Mouse (Mus musculus): ENCODE measurements around the gene 4632433K11Rik. TPM values are rescaled to one million over a fixed set of nuclear protein-coding genes. Genes with fewer than 3 reads are reported as not detected.

Gene 4632433K11Rik
- polyA plus RNA-seq, 1 experiment from 2014 or later = not detected

DNA sequence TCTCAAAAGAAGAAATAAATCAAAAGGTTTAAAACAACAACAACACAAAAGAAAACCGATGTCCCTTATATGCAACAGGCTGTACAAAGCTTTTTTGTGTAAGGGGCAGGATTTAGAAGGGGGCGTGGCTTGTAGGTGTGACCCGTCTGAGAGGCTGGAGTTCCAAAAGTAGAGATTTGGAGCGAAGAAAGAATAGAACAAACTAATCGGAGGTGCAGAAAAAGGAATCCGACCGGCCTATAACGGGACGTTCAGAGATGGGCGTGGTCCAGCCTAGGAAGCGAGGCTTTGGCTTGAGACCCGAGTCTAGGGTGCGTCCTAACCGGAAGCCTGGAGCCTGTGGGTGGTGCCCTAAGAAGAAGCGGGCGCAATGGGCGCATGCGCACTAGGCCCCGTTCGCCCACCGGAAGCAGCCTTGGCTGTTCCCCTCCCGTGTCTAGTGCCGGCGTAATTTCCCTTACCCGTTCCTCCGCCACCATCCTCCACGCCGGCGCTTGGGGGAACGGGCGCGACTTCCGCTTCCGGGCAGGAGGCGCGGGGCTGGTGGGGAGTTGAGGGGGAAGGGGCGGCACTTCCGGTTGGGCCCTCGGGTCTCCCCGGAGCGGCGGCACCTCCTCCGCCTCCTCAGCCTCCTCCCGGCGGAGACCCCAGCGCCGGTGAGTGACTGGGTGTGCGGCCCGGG lies 13.8 kb upstream of the 4632433K11Rik start, which contains the start of the genes Zfp865 and Ccdc106:
Gene Zfp865, plus strand, starts transcription at position 377 of the 682 bp plus-strand sequence.
Gene Ccdc106, plus strand, starts transcription at position 554 of the 682 bp plus-strand sequence.
- DNase-seq (ENCODE audit: low spot score) = peak; percentile 99

DNA sequence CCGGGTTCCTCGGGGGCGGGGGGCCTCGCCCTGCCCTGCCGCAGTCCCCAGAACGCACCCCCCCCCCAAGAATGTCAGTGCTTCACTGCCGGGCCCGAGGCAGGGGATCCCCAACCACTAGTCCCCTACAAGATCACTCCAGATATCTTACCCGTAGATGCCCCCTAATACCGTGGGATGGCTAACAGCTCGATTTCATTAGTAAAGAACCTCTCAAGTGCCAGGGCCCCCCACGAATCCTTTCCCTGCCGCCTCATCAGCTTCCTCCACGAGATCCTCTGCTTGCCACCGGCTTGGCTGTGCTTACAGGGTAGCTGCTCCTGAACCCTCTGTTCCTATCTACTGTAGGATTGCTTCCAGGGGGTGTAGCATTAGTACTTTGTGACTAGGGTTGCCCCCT lies 13.2 kb upstream of the 4632433K11Rik start:
- no peak for DNase-seq (ENCODE audit: low spot score)

DNA sequence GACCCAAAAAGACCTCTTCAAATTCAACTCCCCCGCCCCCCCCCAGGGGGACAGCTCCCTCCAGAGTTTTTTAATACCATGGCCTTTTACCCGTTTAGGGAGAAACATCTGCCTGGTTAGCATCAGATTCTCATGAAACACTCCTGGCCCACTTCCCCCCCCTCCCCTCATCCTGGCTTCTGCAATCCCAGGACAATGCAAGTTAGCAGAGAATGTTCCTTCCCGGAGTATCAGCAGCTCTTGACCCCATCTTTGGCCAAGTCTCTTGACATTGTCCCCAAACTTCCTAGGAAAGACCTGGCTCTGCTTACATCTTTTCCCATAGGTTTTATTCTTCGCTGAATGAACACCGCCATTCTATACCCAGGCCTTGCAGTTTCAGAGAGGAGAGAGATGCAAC lies 12.7 kb upstream of the 4632433K11Rik start:
- no peak for DNase-seq (ENCODE audit: low spot score)

DNA sequence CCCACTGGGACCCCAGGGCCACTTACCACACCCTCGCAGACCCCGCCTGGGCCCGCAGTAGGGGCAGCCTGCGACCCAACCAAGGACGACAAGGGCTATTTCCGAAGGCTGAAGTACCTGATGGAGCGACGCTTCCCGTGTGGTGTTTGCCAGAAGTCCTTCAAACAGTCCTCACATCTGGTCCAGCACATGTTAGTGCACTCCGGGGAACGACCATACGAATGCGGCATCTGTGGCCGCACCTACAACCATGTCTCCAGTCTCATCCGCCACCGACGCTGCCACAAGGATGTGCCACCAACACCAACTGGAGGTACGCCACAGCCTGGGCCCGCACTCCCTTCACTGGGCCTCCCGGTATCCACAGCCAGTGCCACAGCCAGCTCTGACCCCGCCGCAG lies 4.4 kb upstream of the 4632433K11Rik start:
- DNase-seq (ENCODE audit: low spot score) = no peak

DNA sequence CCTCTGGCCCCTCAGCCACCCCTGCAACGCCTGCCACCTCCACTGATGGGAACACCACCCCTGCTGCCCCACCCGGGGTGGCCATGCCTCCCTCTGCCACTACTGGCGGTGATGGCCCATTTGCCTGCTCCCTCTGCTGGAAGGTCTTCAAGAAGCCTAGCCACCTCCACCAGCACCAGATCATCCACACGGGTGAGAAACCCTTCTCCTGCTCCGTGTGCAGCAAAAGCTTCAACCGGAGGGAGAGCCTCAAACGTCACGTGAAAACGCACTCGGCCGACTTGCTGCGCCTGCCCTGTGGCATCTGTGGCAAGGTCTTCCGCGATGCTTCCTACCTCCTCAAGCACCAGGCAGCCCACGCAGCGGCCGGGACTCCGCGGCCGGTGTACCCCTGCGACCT lies 4.0 kb upstream of the 4632433K11Rik start:
- no peak for DNase-seq (ENCODE audit: low spot score)

DNA sequence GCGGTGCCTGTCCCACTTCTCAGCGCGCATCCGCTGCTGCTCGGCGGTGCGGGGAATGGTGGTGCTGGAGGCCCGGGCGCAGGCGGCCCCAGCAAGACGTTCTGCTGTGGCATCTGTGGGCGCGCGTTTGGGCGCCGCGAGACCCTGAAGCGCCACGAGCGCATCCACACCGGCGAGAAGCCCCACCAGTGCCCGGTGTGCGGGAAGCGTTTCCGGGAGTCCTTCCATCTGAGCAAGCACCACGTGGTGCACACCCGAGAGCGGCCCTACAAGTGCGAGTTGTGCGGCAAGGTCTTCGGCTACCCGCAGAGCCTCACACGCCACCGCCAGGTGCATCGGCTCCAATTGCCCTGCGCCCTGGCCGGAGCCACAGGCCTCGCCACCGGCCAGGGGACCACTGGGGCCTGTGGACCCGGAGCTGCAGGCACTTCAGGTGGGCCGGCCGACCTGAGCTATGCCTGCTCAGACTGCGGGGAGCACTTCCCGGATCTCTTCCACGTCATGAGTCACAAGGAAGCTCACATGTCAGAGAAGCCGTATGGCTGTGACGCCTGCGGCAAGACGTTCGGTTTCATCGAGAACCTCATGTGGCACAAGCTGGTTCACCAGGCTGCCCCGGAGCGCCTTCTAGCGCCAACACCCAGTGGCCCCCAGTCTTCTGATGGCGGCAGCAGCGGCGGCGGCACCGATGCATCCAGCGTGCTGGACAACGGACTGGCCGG lies 3.2 kb upstream of the 4632433K11Rik start:
- DNase-seq (ENCODE audit: low spot score) = no peak

DNA sequence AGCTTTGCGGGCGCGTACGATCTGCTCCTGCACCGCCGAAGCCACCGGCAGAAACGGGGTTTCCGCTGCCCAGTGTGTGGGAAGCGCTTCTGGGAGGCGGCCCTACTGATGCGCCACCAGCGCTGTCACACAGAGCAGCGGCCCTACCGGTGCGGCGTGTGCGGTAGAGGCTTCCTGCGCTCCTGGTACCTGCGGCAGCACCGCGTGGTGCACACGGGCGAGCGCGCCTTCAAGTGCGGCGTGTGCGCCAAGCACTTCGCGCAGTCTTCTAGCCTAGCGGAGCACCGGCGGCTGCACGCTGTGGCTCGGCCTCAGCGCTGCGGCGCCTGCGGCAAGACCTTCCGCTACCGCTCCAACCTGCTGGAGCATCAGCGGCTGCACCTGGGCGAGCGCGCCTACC lies 2.4 kb upstream of the 4632433K11Rik start:
- no peak for DNase-seq (ENCODE audit: low spot score)

DNA sequence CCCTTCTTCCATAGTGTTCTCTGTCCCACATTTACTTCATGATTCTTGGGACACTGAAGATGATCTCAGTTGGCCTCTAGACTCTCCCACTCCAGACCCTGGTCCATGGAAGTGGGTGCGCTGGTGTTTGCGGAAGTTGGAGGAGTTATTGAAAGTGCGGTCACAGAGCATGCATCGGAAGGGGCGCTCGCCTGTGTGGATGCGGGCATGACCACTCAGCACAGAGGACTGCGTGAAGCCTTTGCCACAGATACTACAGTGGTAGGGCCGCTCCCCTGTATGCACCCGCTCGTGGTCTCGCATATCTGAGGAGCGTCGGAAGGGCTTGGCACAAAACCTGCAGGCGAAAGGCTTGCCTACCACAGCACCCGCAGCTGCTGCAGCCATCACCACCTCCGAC lies 1.7 kb downstream of the 4632433K11Rik start:
- DNase-seq (ENCODE audit: low spot score) = no peak

DNA sequence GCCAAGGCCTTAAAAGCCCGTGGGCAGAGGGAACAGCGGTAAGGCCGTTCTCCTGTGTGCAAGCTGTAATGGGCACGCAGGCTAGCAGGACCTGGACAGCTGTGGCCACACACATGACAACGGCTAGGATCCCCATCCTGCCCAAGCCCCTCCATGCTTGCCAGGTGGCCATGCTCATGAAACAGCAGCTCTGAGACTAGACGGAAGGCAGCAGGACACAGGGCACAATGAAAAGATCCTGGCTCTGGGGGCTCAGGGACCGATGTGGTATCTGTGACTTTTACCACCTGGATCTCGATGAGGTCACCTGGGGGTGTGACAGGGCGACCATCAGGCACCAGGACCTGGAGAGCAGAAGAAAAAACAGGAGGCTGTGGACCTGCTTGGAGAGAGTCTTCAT lies 2.2 kb downstream of the 4632433K11Rik start:
- no peak for DNase-seq (ENCODE audit: low spot score)

DNA sequence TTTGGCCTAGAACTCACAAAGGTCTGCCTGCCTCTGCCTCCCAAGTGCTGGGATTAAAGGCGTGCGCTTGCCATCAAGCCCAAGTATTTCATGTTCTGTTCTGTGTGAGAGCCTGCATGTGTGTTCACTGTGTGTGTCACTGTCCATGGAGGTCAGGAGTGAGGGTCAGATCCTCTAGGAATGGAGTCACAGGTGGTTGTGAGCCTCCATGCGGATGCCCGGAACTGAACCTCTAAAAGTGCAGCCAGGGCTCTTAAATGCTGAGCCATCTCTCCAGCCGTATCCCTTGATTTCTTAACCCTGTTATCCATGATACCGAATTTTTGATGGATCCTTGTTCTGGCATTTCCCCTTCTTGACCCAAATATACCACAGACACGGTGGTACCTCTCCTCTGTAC lies 3.1 kb downstream of the 4632433K11Rik start:
- no peak for DNase-seq (ENCODE audit: low spot score)

DNA sequence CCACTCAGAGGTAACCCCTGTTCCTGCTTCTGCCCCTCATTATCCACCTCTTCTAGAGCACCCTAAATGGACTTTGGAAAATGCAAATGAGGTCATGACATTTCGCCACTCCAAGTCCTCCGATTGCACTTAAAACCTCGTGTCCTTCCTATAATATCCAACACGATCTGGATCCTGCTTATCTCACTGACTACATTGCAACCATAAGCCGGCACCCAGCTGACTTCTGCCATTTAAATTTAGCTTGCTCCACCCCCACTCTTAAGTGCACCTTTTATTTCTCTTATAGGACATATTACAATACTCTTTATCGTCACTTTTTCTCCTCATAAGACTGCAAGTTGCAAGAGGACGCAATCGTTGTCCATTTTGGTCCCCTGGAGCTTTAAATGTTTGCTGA lies 3.5 kb downstream of the 4632433K11Rik start:
- no peak for DNase-seq (ENCODE audit: low spot score)

DNA sequence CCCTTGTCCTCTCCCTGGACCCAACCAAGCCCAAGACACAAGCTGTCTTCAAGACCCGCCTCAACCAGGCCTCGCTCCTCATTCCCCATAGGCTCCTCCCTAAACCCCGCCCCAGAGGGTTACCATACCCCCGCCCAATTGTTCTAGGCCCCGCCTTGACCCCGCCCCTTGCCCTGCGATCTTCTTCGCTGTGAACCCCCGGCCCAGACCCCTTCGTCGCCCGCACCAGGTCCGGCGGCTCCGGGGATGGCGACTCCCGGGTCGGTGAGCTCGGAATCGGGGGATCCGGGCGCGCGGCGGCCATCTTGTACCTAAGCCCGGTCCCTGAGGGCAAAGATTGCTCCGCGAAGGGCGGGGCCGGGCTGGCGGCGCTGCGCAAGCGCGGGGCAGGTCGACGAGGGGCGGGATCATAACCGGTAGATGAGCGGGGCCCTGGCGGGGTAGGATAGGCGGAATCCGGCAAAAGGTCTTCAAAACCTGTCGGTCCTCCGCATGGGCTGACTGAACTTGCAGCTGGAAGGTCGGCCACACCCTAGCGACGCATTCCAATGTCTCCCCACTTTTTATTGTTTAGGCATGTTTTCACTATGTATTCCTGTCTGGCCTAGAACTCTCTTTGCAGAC lies 4.3 kb downstream of the 4632433K11Rik start, which contains the start of gene Zfp784:
Gene Zfp784, minus strand, starts transcription at position 338 of the 624 bp plus-strand sequence.
- DNase-seq (ENCODE audit: low spot score) = peak; percentile 94

DNA sequence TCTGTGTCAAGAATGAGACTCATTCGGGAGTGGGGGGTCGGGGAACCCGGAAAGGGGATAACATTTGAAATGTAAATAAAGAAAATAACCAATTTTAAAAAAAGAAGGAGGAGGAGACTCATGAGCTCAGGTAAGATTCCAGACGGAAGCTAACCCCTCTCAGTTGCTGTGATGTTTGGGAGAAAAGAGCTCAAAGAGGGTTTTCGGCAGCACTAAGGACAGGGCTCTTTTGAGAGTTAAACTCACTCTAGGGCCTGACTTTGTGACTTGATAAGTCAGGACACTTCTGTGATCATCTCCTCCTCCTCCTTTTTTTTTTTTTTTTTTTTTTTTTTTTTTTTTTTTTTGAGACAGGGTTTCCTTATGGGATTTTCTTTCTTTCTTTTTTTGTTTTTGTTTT lies 5.0 kb downstream of the 4632433K11Rik start:
- DNase-seq (ENCODE audit: low spot score) = no peak

DNA sequence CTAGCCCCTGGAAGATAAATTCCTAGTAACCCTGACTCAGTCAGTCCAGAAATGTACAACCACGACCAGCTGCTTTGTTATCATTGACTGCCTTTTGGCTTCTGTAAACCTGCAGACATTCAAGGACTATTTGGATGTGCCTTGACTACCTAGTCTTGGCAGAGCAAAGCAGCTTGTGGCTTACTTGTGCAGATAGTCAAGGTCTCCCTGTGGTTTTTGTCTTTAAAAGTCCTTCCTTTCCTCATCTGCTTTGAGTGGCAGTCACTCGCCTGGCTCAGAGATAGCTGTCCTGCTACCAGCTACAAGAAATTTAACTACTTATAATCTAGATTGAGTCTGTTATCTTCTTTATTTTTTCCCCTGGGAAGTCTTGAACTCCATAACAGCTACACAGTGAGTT lies 11.1 kb downstream of the 4632433K11Rik start:
- DNase-seq (ENCODE audit: low spot score) = no peak

DNA sequence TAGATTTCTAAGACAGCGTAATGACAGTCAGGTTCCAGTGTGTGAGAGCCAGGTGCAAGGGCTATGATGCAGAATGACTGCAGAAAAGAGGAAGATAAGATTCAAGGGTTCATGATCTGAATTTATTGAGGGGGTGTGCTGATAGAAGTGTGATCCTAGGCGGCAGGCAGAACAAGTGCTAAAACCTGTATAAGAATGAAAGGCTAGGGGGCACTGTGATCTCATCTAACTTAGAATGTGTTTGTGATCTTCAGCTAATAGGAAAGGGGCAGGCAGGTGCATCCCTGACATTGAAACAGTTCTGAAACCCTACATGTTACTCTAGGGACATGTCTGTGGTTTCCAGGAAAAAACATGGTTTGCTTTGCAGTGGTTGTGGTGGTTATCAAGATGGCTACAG lies 12.2 kb downstream of the 4632433K11Rik start:
- no peak for DNase-seq (ENCODE audit: low spot score)

DNA sequence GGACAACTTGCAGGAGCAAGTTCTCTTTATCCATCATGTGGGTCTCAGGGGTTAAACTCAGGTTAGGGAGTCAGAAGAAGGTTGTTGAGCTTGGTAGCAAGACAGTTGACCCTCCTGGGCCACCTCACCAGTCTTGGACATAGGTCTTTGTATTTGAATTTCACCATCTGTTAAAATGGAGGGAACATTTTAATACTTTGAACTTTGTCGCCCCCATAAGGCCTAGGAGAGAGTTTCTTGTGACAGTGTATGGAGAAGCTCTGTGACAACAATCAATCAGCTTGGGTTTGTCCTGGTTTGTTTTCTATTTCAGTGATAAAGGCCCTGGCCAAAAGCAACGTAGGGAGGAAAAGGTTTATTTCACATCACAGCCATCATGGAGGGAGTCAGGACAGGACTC lies 13.4 kb downstream of the 4632433K11Rik start:
- DNase-seq (ENCODE audit: low spot score) = peak; percentile 52

DNA sequence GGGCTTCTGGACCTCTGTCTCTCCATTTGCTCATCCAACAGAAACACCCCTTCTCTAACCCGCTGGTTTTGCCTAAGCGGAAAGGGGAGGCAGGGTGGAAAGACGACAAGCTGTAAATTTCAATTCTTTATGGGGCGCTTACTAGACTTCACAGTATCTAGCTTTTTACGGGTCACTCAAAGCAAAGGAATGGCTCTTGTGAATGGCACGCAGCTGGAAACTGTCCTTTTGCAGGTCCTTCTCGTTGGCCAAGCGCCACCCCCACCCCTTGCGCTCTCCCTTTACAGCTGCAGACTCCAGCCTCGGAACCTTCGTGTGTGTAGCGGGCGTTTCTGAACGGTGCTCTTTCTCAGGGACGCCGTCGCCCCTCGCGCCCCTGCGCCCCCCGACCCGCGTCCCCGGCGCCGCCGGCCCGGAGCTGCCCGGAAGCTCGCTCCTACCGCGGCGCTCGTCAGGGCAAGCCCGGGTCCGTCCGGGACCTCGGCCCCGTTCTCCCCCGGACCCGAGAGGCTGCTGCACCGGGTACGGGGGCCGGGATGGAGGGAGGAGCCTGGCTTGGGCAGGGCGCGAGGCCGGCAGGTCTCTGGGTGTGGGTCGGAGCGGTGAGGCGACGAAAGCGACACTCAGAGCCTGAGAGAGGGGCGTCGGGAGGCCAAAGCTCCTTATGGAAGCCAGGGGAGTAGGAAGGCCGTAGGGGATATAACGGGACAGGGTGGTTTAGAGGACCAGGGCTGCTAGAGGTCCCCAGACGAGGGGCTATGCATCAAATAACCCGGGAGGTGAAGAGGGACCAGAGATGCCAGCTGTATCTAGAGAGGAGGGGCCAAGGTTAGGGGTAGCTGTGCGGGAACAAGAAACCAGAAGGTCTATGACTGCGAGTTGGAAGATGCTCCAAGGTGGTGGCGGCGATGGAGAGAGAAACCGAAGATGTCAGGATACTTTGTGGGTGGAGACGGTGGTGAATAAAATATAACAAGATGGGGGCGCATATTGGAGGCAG lies 17.6 kb downstream of the 4632433K11Rik start, which contains the start of gene Zfp580:
Gene Zfp580, plus strand, starts transcription at position 346 of the 1,000 bp plus-strand sequence.
- peak; percentile 64 for DNase-seq (ENCODE audit: low spot score)

DNA sequence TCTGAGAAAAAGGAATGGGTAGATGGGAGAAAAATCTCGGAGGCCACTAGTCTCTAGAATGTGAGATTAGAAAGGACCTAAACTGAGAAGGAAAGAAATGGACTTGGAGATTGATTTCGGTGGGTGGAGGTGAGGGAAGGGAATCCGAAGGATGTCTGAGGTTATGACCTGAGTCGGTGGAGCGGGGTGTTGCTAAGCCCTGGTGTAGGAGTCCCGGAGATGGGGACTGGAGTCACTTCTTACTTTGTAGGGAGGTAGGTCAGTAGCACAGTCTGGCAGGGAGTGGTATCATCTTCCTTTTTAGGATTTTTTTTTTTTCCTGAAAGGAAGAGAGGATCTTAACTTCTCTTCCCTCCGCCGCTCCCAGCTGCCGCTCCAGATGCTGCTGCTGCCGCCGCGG lies 18.5 kb downstream of the 4632433K11Rik start:
- DNase-seq (ENCODE audit: low spot score) = no peak

DNA sequence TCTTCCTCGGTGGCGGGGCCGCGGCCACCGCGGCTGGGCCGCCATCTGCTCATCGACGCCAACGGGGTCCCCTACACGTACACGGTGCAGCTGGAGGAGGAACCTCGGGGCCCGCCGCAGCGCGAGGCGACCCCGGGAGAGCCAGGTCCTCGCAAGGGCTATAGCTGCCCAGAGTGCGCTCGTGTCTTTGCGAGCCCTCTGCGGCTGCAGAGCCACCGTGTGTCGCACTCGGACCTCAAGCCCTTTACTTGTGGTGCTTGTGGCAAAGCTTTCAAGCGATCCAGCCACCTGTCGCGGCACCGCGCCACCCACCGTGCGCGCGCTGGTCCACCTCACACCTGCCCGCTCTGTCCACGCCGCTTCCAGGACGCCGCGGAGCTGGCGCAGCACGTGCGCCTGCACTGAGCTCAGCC lies 19.0 kb downstream of the 4632433K11Rik start:
- DNase-seq (ENCODE audit: low spot score) = no peak

DNA sequence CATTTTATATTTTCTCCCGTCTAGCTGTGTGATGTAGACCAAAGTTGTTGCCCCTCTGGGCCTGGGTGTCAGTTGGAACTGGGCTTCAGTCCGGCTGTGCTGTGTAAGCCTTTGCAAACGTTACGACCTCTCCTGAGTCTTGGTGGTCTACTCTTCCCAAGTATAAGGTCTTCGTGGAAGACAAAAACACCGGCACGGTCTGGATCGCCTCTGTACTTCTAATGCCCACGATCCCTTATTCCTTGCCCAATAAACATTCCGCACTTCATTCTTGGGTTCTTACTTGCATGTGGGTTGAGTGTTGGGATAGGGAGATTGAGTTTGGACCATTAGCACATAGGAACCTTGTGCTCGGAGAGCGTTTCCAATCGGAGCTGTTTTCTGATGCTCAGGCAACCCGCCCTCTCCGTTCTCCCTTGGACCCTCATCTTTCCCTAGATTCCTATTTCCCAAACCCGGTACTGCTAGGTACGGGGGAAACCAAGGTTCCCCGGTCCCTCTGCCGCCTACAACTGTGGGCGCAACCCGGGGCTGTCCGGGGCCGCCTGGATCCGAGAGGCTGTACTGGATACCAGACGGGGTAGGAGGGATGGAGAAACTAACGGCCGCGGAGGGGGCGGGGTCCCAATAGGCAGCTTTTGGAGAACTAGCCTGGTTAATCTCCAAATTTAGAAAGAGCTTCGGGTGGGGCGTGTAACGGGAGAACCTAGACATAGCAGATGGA lies 19.7 kb downstream of the 4632433K11Rik start:
- no peak for DNase-seq (ENCODE audit: low spot score)
